Mouse (Mus musculus): ENCODE data around the gene Tpi1. TPM values are rescaled to one million over a fixed set of nuclear protein-coding genes. Genes with fewer than 3 reads are reported as not detected.

Tpi1 gene
- polyA plus RNA-seq, 1 experiment from 2014 or later: 875 TPM

DNA sequence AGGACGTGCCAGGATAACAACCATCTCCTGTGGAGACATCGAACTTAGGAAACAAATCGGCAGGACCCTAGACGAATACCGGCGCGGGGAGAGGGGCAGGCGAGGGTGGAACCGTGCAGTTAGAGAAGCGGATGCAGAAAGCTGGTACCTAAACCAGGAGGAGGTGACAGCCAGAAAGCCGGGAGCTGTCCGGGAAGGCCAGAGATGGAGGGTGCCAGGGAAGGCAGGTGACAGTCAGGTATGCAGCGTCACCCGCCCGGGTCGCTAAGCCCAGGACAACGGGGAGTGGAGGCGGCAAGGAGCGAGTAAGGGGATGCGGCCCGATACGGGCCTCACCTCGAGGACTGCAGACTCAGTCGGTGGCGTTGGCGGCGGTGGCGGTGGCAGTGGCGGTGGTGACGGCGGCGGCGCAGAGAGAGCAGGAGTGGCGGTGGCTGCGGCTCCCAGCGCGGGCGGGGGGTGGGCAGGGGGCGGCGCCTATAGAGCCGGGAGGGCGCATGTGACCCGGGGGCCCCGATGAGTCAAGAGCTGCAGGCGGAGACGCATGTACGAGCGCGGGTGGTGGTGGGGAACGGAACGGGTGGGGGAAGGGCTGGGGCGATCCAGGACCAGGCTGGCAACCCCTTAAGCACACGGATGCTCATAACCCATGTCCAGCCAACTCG lies 44.9 kb downstream of the Tpi1 start, which contains the start of gene Eno2:
Eno2 (minus strand) TSS at position 573 of the 665 bp plus-strand sequence.
- DNase-seq (ENCODE audit: low spot score) (peak; percentile 82), ATAC-seq (replicated peaks; ENCODE audit: low FRiP score) (peak; percentile 83)
- no peaks in the 10 kb centered on the region for H3K9me3 ChIP-seq (ENCODE audit: control insufficient read depth, low read length)
- H3K9ac ChIP-seq (ENCODE audit: low read length): peak within 1 kb of the TSS; percentile 58
- H3K4me3 ChIP-seq (ENCODE audit: low read depth, low read length): peak within 1 kb of the TSS; percentile 39
- peaks cover 5% of the 10 kb centered on the region; the same call in 1 of the 2 replicates for H3K4me1 ChIP-seq (replicated peaks; ENCODE audit: control insufficient read depth, insufficient read depth, low read length)
- peak within 1 kb of the TSS; percentile 80 for H3K4me2 ChIP-seq (ENCODE audit: low read depth, low read length, severe bottlenecking)
- under 1% methylated on average over 52 of the region's 54 CpGs for WGBS
- no peak within 1 kb of the TSS for H3K27ac ChIP-seq (ENCODE audit: low read depth, low read length)
- H3K27me3 ChIP-seq (ENCODE audit: control insufficient read depth, insufficient read depth, low read length): peaks cover 4% of the 10 kb centered on the region; the same call in 1 of the 2 replicates
- no peaks in the 10 kb centered on the region for H3K36me3 ChIP-seq (ENCODE audit: control insufficient read depth, insufficient read depth, low read length)

DNA sequence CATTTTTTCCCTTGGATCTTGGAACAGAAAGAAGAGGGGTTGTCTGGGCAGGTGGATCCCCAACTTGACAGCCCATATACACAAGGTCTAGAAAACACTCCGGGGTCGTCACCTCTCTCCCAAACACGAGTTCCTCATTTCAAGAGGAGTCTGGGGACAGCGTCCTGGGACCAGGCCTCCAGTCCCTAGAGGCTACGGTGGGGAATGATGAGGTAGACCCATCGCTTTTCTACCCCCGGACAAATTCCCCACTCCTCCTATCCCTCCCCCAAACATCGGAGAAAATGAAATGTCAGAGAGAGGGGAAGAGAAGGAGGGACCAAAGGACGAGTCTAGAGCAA lies 45.4 kb downstream of the Tpi1 start:
- H3K36me3 ChIP-seq (ENCODE audit: control insufficient read depth, insufficient read depth, low read length): no peaks in the 10 kb centered on the region
- peaks cover 4% of the 10 kb centered on the region; the same call in 1 of the 2 replicates for H3K27me3 ChIP-seq (ENCODE audit: control insufficient read depth, insufficient read depth, low read length)
- peak overlapping the region; percentile 80 for H3K4me2 ChIP-seq (ENCODE audit: low read depth, low read length, severe bottlenecking)
- ATAC-seq (replicated peaks; ENCODE audit: low FRiP score) (peak; percentile 6; the same call in 1 of the 2 replicates), DNase-seq (ENCODE audit: low spot score) (no peak)
- H3K4me3 ChIP-seq (ENCODE audit: low read depth, low read length): peak overlapping the region; percentile 39
- WGBS: 5% methylated on average over 9 of the region's 9 CpGs
- H3K27ac ChIP-seq (ENCODE audit: low read depth, low read length): no peak overlapping the region
- H3K9ac ChIP-seq (ENCODE audit: low read length): peak overlapping the region; percentile 58
- H3K9me3 ChIP-seq (ENCODE audit: control insufficient read depth, low read length): no peaks in the 10 kb centered on the region
- peaks cover 5% of the 10 kb centered on the region; the same call in 1 of the 2 replicates for H3K4me1 ChIP-seq (replicated peaks; ENCODE audit: control insufficient read depth, insufficient read depth, low read length)

DNA sequence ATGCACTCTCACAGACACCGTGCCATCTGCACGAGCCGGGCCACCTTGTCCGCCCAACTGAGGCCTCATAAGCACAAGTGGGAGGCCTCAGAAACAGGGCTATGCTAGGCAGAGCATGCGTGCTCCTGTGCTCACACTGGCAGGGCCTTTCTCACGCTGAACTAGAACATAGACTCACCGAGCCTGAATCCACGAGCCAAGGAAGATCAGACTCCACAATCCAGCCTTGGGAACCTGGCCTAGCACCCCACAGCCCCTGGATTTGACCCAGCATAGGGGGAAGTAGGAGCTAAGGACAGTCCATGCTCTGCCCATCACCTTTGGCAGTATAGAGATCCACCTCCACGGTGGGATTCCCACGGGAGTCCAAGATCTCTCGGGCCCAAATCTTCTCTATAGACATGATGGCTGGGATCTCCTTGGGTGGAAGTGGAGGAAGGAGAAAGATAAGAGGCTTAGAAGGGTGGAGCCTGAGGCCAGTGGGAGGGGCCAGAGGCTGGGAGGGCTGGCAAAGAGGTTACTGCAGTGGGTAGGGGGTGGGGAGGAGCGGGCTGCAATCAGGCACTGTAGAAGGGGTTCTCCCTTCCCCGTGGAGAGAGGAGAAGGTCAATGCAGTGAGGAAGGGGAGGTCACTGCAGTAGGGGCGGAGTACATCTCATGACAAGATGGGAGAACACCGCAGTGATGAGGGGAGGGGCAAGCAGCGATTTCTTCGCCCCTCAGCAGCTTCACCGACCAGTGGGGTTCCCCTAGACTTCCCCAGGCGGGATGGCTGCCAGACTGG lies 46.0 kb downstream of the Tpi1 start:
- ATAC-seq (replicated peaks; ENCODE audit: low FRiP score) (peak; percentile 38), DNase-seq (ENCODE audit: low spot score) (peak; percentile 58)
- Histone ChIP-seq H3K4me2 (ENCODE audit: low read depth, low read length, severe bottlenecking) (peak overlapping the region; percentile 80), H3K9ac (ENCODE audit: low read length) (no peak overlapping the region), H3K9me3 (ENCODE audit: control insufficient read depth, low read length) (no peaks in the 10 kb centered on the region), H3K4me3 (ENCODE audit: low read depth, low read length) (no peak overlapping the region), H3K36me3 (ENCODE audit: control insufficient read depth, insufficient read depth, low read length) (no peaks in the 10 kb centered on the region), H3K4me1 (replicated peaks; ENCODE audit: control insufficient read depth, insufficient read depth, low read length) (peaks cover 5% of the 10 kb centered on the region; the same call in 1 of the 2 replicates), H3K27ac (ENCODE audit: low read depth, low read length) (no peak overlapping the region), H3K27me3 (ENCODE audit: control insufficient read depth, insufficient read depth, low read length) (peaks cover 4% of the 10 kb centered on the region; the same call in 1 of the 2 replicates)
- WGBS: 21% methylated on average over 19 of the region's 19 CpGs

DNA sequence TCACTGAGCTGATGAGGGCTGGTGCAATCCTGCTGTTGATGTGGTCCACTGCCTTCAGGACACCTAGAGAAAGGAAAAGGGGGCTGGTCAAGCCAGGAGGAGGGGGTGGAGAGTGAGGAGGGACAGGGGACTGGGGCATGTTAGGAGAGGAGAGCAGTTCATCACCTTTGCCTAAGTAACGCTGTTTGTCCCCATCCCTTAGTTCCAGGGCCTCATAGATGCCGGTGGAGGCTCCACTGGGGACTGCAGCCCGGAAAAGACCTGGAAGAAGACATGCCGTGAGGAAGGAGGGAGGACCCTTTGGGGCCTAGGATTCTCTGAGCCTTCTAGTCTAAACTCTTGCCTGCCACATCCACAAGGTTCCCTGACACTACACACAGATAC lies 46.6 kb downstream of the Tpi1 start:
- Histone ChIP-seq H3K27ac (ENCODE audit: low read depth, low read length) (no peak overlapping the region), H3K4me3 (ENCODE audit: low read depth, low read length) (no peak overlapping the region), H3K36me3 (ENCODE audit: control insufficient read depth, insufficient read depth, low read length) (no peaks in the 10 kb centered on the region), H3K4me1 (replicated peaks; ENCODE audit: control insufficient read depth, insufficient read depth, low read length) (peaks cover 5% of the 10 kb centered on the region; the same call in 1 of the 2 replicates), H3K4me2 (ENCODE audit: low read depth, low read length, severe bottlenecking) (no peak overlapping the region), H3K9me3 (ENCODE audit: control insufficient read depth, low read length) (no peaks in the 10 kb centered on the region), H3K9ac (ENCODE audit: low read length) (no peak overlapping the region), H3K27me3 (ENCODE audit: control insufficient read depth, insufficient read depth, low read length) (peaks cover 4% of the 10 kb centered on the region; the same call in 1 of the 2 replicates)
- DNase-seq (ENCODE audit: low spot score) (no peak), ATAC-seq (replicated peaks; ENCODE audit: low FRiP score) (no peak)
- WGBS: 28% methylated on average over 4 of the region's 4 CpGs

DNA sequence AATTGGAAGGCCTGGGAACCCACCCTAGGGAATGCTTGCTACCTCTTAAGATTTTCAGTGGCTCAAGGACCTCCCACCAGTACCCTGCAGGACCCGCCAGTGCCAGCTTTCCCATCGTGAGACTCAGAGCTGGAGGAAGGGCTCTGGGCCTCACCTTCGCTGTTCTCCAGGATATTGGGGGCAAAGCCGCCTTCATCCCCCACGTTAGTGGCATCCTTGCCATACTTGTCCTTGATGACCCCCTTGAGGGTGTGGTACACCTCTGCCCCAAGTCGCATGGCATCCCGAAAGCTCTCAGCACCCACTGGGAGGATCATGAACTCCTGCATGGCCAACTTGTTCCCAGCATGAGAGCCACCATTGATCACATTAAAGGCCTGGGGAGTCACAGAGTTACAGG lies 48.1 kb downstream of the Tpi1 start:
- H3K4me2 ChIP-seq (ENCODE audit: low read depth, low read length, severe bottlenecking): no peak overlapping the region
- no peaks in the 10 kb centered on the region for H3K9me3 ChIP-seq (ENCODE audit: control insufficient read depth, low read length)
- no peak overlapping the region for H3K27ac ChIP-seq (ENCODE audit: low read depth, low read length)
- peaks cover 4% of the 10 kb centered on the region; the same call in 1 of the 2 replicates for H3K27me3 ChIP-seq (ENCODE audit: control insufficient read depth, insufficient read depth, low read length)
- H3K9ac ChIP-seq (ENCODE audit: low read length): no peak overlapping the region
- H3K4me3 ChIP-seq (ENCODE audit: low read depth, low read length): no peak overlapping the region
- 88% methylated on average over 7 of the region's 7 CpGs for WGBS
- no peak for ATAC-seq (replicated peaks; ENCODE audit: low FRiP score)
- DNase-seq (ENCODE audit: low spot score): no peak
- H3K4me1 ChIP-seq (replicated peaks; ENCODE audit: control insufficient read depth, insufficient read depth, low read length): peaks cover 5% of the 10 kb centered on the region; the same call in 1 of the 2 replicates
- H3K36me3 ChIP-seq (ENCODE audit: control insufficient read depth, insufficient read depth, low read length): no peaks in the 10 kb centered on the region

Other genes with a start within 250 kb of the Tpi1 start
- not detected in 2 replicates for gene C1rb, start 244.0 kb downstream of the Tpi1 start, polyA plus RNA-seq (2014; fragmentation: Nextera tagmentation; extraction: Ambion mirVana)
- not detected in 2 replicates for gene C1s2, start 178.2 kb downstream of the Tpi1 start, polyA plus RNA-seq (2014; fragmentation: Nextera tagmentation; extraction: Ambion mirVana)
- 34.3 and 35.5 TPM in 2 replicates for gene Lpcat3, start 151.3 kb downstream of the Tpi1 start, polyA plus RNA-seq (2014; fragmentation: Nextera tagmentation; extraction: Ambion mirVana)
- 227 and 228 TPM in 2 replicates for gene Emg1, start 102.1 kb downstream of the Tpi1 start, polyA plus RNA-seq (2014; fragmentation: Nextera tagmentation; extraction: Ambion mirVana)
- gene Phb2, start 102.0 kb downstream of the Tpi1 start, polyA plus RNA-seq (2014; fragmentation: Nextera tagmentation; extraction: Ambion mirVana): 376 and 404 TPM in 2 replicates
- gene Ptpn6, start 75.6 kb downstream of the Tpi1 start, polyA plus RNA-seq (2014; fragmentation: Nextera tagmentation; extraction: Ambion mirVana): 4.8 and 4.9 TPM in 2 replicates
- 509 and 514 TPM in 2 replicates for gene Grcc10, start 72.9 kb downstream of the Tpi1 start, polyA plus RNA-seq (2014; fragmentation: Nextera tagmentation; extraction: Ambion mirVana)
- not detected in 2 replicates for gene Gm45234, start 58.3 kb downstream of the Tpi1 start, polyA plus RNA-seq (2014; fragmentation: Nextera tagmentation; extraction: Ambion mirVana)
- gene Atn1, start 57.8 kb downstream of the Tpi1 start, polyA plus RNA-seq (2014; fragmentation: Nextera tagmentation; extraction: Ambion mirVana): 13.9 and 14.4 TPM in 2 replicates
- gene Eno2, start 44.6 kb downstream of the Tpi1 start, polyA plus RNA-seq (2014; fragmentation: Nextera tagmentation; extraction: Ambion mirVana): 5.8 and 6.0 TPM in 2 replicates
- 4.5 and 6.8 TPM in 2 replicates for gene Lrrc23, start 34.6 kb downstream of the Tpi1 start, polyA plus RNA-seq (2014; fragmentation: Nextera tagmentation; extraction: Ambion mirVana)
- gene Spsb2, start 5.6 kb downstream of the Tpi1 start, polyA plus RNA-seq (2014; fragmentation: Nextera tagmentation; extraction: Ambion mirVana): 7.5 and 8.4 TPM in 2 replicates
- 182 and 184 TPM in 2 replicates for gene Usp5, start 15.2 kb upstream of the Tpi1 start, polyA plus RNA-seq (2014; fragmentation: Nextera tagmentation; extraction: Ambion mirVana)
- 276 and 307 TPM in 2 replicates for gene Cdca3, start 15.3 kb upstream of the Tpi1 start, polyA plus RNA-seq (2014; fragmentation: Nextera tagmentation; extraction: Ambion mirVana)
- gene Gnb3, start 26.0 kb upstream of the Tpi1 start, polyA plus RNA-seq (2014; fragmentation: Nextera tagmentation; extraction: Ambion mirVana): 0.71 and 1.1 TPM in 2 replicates
- 17.3 and 17.8 TPM in 2 replicates for gene P3h3, start 43.5 kb upstream of the Tpi1 start, polyA plus RNA-seq (2014; fragmentation: Nextera tagmentation; extraction: Ambion mirVana)
- gene Gpr162, start 49.7 kb upstream of the Tpi1 start, polyA plus RNA-seq (2014; fragmentation: Nextera tagmentation; extraction: Ambion mirVana): 2.7 and 2.8 TPM in 2 replicates
- not detected in 2 replicates for gene Cd4, start 73.9 kb upstream of the Tpi1 start, polyA plus RNA-seq (2014; fragmentation: Nextera tagmentation; extraction: Ambion mirVana)
- gene Lag3, start 97.4 kb upstream of the Tpi1 start, polyA plus RNA-seq (2014; fragmentation: Nextera tagmentation; extraction: Ambion mirVana): 2.3 and 2.5 TPM in 2 replicates
- gene Ptms, start 105.8 kb upstream of the Tpi1 start, polyA plus RNA-seq (2014; fragmentation: Nextera tagmentation; extraction: Ambion mirVana): 369 and 455 TPM in 2 replicates
- gene Mlf2, start 117.1 kb upstream of the Tpi1 start, polyA plus RNA-seq (2014; fragmentation: Nextera tagmentation; extraction: Ambion mirVana): 450 and 480 TPM in 2 replicates
- gene Cops7a, start 151.2 kb upstream of the Tpi1 start, polyA plus RNA-seq (2014; fragmentation: Nextera tagmentation; extraction: Ambion mirVana): 111 and 122 TPM in 2 replicates
- 2.5 TPM in 2 replicates for gene Pianp, start 182.4 kb upstream of the Tpi1 start, polyA plus RNA-seq (2014; fragmentation: Nextera tagmentation; extraction: Ambion mirVana)
- gene Zfp384, start 194.8 kb upstream of the Tpi1 start, polyA plus RNA-seq (2014; fragmentation: Nextera tagmentation; extraction: Ambion mirVana): 9.0 and 10.2 TPM in 2 replicates
- 126 and 135 TPM in 2 replicates for gene Ing4, start 225.5 kb upstream of the Tpi1 start, polyA plus RNA-seq (2014; fragmentation: Nextera tagmentation; extraction: Ambion mirVana)
- gene Acrbp, start 235.4 kb upstream of the Tpi1 start, polyA plus RNA-seq (2014; fragmentation: Nextera tagmentation; extraction: Ambion mirVana): 14.6 and 15.8 TPM in 2 replicates